Mouse (Mus musculus) frontal cortex, postnatal 14 days (tissue): ENCODE measurements around the gene Aplf.
"Not testable (repeated sequence)": the region's sequence is repeated elsewhere in the genome, so short reads cannot be mapped to it uniquely, and the experiment has no call there.

ENCODE experiments used
- DNase-seq, 2 experiments: peaks; one replicate each; pipeline ENCODE4 v3.0.0; 2022; ENCODE audit warnings: low spot score in 2 of 2

Gene Aplf

DNA sequence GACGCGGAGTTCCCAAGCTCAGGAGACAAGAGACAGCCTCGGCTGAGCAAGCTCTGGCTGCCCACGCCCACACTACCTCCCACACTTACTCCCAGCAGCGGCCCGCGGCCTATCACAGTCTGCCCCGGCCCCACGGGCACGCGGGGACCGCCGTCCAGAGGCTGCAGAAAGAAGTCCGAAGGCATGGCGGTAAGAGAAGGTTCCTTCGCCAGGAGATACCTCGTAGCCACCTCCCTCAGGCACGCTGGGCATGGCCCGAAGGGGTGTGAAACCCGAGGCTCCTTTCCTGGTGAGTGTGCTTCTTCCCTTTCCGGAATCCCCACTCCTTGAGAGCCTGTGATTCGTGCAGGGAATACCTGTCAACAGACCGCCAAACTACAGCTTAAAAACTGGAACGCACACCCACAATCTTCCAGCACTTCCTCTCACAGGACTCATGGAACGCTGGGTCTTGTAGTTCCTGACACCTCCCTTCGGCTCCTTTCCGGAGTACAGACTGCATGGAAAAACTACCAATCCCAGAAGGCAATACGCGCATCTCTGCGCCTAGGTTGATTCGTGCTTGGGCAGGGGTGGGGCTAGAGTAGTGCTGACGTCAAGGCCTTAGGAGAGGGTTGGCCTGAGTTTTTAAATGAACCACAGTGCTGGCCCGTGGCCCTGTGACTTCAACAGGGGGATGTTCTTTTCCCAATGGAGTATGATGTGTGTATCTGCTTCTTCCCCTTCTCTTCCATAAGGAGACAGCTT is at the start of gene Aplf:
Gene Aplf (minus strand): TSS at position 423 of the 747 bp plus-strand sequence.
- peak; percentile 83 to 87 for DNase-seq

DNA sequence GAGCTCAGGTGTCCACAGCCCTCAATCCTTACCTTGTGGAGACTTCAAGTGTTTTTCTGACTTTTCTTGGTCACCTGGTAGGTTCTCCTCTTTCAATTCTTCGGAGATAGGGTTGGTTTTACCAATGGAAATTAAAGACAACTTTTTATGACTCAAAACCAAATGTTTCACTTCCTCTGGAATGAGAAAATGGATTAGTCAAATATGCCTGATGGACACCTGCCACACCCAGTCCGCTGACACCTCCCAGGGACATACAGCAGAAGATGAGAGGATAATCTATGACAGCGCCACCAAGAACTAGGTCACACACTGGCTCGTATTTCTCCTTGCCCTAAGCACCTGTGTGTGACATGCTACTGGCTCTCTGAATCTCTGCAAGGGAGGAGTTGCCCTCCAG is 42.1 kb upstream of the Aplf start:
- DNase-seq: no peak

DNA sequence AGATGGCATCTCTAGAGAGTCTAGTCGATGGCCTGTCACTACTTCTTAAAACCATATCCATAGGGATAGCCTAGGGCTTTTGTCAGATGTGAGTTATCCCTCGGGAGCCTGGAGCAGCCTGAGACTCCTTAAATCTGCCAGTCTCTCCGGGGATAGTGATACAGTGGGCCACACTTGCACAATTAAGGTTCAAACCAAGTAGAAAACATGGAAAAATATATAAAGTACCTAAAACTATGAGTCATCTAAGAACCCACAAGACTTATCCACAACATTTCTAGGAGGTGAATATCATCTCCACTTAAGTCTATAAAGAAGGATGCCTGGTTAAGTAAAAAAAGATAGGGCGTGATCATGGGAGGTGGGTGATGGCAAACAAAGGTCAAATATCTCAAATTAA is 40.3 kb upstream of the Aplf start:
- no peak for DNase-seq

DNA sequence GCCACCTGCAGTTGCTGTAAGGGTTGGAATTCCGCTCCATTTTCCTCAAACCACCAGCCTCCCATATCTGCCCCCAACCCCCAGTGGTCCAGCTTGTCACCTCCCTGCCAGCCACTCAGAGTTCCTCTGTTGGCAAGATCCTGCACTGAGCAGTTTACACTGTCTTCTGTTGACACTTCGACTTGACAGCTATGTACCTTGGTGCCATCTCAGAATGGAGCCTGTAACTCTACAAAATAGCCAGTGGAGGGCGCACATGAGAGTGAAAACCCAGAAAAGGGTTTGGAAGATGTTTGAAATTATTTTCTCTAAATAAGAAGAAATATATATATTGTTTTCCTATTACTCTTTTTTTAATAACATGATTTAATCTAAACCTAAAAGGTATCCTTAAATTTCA is 34.3 kb upstream of the Aplf start:
- no peak for DNase-seq

DNA sequence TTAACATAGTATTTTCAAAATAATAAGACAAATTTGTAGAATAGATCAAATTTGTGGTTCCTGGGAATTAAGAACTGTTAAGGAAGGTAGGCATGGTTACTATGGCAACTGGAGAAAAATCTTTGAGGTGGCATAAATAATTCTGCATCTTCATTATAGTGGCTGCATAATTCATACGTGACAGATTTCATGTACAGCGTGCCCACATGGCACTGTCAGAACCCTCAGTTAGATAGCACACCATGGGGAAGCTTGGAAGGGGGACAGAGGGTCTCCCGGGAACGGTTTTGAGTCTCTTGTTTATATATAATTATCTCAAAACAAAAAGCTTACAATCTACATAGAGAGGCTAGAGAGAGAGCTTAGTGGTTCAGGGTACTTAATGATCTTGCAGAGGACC is 24.6 kb upstream of the Aplf start:
- DNase-seq: no peak

DNA sequence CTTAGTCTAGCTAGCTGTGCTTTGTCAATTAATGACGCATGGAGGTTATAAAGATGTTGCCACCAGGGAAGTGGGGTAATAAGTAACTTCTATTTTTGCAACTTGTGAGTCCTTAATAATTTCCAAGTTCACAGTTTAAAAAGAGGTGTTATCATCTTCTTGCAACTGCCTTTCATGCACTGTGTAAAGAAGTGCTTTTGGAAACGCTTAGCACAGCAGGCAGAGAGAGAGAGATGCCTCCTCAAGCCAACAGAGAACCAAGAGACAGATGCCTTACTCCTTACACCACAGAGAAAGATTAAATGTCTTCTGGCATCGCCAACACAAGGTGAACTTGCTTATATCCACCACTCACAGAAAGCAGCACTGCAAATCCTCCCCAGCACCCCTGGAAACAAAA is 24.0 kb upstream of the Aplf start:
- DNase-seq: no peak

DNA sequence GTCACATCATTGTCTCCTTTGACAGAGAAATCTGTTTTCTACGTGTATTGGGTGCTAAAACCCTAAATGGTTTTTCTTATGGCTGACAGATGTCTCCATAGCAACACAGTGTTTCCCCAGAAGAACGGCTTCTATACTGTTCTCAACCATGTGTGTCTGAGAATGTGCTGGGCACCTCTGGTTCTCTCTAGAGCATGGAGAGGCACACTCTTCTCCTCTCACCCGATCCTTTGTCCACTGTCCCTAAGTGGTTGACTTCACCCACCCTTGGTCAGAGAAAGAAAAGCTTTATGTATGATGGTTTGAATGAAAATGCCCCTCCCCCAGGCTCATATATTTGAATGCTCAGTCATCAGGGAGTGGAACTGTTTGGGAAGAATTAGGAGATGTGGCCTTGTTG is 8.4 kb upstream of the Aplf start:
- DNase-seq: no peak

DNA sequence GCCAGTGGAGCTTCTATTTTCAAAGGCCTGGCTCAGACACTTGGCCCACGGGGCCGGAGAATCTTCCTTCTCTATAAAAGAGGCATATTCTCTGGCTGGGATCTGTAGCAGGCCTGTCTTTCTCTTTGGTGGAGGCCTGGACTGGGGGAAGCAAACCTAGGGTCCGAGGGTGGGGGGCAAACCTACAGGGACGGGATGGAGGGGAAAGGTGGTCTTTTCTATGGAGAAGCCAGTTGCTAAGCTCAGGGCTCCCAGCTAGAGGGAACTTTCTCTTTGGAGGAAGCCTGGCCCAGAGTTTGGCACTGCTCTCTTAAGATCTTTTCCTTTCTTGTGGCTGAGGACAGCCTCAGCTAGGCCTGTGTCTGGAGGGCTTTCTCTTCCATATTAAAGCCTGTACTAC is 668 bp upstream of the Aplf start:
- no peak for DNase-seq

DNA sequence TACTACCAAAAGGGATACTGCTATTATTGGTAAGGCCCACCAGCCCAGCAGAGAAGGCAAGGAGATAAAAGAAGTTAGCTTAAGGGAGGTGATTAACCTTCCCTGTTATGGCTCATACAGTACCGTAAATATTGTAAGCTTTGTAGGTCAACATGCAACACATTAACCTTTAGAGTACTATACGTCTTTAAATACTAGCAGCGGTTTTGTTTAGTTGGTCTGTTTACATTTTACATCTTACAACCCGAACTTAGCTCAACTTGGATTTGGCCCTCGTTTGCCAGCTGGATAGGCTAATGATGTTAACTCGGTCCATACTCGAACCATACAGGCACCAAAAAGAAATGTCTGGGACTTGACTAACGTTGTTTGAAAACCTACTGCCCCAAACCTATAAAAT is 640 bp downstream of the Aplf start:
- no peak for DNase-seq

DNA sequence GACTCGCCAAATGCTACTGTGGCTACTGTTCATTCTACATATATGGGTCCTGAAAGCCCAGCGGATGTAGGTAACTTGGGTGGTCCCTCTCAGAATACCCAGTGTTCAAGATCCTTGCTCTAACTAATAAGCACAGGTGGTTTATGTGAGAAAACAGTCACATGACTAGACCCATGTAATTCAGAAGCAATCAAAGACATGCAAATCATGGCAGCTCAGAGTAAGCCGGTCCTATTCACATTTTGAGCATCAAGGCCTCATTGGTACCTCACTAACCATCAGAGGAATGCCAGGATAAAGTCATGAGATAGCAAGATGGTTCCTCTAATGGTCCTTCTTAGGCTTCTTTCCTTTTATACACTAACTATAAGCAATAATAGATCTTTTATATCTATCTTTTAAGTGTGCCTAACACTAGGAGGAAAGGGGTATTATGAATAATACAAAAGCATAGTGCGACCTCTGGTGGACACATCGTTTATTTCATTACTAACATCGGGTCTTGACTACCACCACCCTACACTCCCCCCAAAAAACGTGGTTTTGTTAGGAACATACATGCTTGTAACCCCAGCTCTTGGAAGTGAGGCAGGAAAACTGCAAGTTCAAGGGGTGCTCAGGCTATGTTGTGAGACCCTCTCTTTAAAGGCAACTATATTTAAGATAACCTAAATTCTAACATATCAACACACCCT is 2.0 kb downstream of the Aplf start:
- peak in 1 of 2 experiments; percentile 23 for DNase-seq

DNA sequence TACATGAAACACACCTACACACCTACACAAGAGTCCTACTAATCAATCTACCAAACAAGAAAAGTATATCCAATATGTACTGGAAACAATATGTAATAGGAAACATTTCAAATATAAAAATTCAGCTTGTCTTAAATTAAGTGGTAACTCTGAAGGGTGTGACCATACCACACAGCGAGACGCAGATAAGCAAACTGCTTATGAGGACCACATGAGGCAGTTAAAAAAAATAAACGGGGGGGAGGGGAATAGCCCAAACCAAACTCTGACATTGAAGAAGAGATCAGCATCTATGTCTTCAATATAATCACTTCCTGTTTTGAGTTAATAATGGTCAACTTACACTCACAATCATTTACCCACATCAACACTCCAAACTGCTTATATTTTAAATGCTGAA is 3.3 kb downstream of the Aplf start:
- DNase-seq: no peak

DNA sequence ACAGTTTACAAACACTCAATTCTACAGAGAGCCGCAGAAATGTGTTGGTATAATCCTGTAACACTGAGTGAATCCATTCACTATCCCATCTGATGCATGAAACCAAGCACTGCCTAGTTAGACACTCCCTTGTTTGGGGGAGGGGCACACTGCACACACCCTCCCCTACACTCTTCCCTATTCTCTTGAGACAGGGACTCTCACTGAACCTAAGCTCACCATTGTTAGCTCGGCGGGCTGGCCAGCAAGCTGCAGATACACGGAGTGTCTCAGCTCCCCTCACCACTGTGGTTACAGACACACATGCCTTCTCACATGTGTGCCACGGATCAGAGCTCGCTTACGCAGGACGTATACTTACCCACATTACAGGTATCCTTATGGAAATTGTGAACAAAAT is 4.2 kb downstream of the Aplf start:
- no peak for DNase-seq

DNA sequence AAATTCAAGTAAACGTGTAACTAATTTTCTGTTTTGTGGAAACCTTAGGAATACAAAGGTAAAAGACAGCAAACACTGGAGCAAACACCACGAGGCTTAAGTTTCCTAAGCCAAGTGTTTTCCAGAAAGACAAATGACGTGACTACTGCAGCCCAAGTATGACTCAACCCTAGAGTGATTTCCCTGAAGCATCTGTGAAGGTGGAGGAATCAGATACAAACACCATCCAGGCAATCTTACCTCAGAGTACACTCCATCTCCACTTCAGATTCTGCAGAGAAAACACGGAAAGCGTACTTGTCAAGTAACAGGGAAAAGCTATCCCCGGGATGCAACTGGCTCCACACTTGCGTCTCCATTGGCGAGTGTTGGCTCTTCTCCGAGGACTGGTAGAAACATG is 8.5 kb downstream of the Aplf start:
- no peak for DNase-seq

DNA sequence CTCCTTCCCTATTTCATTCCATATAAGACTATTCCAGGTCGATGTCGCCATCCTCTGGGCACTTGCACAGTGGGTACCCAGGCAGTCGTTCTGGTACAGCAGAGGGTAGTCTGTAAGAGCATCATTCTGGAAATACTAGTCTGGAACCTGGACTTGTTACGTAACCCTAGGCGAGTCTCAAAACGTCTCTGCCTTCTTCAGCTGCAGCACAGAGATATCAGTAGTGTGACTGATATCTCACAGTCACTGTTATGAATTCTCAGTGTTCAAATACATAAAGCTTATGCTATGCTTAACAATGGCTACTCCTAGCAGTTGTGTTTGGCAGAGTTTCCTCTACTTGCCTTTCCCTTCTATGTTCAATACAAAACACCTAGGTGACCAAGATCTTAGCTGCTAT is 9.8 kb downstream of the Aplf start:
- no peak for DNase-seq

DNA sequence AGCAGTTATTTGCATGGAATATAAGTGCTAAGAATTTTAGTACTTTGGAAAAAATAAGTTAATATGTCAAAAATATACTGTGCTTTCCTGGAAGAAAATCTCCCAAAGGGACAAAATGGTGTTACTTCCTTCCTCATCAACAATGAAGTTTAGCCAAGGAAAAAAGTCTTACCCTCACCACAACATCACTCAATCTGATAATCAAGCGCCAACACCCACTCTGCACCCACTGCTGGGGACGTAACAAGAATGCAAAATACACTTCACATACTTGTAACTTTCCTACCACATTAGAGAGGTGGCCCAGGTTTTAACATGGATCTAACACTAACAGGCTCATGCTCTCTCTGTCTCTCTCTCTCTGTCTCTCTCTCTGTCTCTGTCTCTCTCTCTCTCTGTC is 10.3 kb downstream of the Aplf start:
- DNase-seq: no peak

DNA sequence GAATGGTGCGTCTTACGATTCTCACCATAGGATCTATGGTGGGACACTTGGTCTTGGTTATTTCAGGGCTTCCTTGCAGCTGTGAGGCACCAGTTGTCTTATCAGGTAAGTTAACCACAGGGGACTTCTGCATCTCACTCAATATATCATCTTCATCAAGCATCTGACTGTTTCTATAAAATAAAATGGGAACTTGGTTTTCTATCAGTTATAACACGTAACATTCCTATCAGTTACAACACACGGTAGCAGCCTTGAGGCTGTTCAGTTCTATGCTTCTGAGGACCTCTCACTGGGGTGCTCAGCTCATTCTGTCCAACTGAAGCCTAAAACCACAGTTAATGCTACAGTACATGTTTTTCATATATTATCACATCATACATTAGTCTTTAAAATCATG is 13.2 kb downstream of the Aplf start:
- DNase-seq: no peak

DNA sequence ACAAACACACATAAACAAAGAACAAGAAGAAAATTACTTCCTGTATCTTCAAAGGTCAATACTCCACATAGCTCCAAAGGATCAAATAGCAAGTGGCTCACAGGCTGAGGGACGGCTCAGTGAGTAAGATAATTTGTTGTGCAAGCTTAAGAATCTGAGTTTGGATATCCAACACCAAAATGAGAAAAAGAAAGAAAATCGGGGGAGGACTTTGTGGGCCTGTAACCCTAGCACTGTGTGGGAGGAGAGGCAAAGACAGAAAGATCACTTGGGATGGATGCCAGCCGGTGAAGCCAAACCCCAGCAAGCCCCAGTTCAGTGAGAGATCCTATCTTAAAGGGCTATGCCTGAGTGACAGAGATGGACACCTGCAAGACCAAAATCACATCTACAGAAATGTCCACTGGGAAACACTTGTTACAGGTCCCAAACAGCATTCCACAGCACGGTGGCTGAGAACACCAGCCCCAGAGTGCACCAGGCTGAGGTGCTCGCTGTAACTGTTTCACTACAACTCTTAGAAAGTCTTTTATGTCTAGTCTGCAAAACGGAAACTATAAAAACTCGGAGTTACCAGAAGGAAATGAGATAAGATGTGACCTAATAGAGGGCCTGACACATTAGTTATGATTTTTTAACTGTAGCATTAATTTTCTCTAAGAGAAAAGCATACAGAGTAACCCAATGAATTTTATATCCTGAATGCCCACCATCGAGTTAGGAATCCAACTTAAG is 17.9 kb downstream of the Aplf start:
- no peak for DNase-seq

DNA sequence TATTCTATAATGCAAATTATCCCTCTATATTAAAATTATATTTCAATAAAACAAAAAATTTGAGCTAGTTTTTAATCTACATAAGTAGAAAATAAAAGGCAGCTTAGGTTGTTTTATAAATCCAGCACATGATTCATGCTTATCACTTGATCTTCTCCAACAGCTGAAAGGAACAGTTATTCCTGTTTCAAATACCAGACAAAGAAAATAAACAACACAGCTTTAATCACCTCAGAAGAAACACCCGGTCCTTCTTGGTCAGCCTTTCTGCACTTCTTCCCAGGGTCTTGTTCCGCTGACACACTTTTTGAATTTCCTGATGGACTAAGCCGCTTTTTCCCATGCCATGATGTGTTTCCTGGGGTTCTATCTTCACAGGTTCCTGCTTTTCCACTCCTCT is 18.5 kb downstream of the Aplf start:
- DNase-seq: no peak

DNA sequence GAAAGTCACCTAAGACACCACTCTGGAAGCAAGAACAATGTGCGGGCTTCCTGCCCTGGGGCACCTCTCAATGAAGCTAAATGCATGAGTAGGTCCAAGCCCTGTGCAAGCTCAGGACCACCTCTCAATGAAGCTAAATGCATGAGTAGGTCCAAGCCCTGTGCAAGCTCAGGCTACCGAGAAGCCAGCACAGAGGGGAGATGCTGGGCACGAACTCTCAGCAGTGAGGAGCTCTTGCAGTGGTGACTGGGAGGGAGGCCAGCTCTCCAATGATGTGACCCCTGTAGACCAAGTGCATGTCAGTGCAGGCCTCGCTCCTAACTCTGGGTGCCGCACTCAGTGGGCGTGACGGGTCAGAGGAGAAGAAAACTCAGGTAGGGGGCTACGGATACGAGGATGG is 19.3 kb downstream of the Aplf start:
- DNase-seq: no peak

DNA sequence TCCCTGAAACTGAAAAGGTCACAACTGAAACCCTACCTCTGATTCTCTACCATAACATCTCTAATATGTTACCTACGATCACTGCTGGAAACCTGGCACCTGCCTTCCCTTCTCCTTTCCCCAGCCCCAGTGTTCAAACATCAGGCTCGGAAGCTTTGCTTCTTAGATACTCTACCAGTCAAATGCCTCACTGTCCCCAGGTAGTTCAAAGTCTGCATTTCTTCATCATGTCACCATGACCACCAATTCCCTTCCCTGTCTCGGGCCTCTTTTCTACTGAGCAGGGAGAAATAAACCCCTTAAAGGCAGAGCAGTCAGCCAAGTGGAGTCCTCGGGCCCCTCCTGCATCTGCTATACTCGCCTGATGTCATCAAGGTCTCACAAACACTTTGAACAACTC is 20.2 kb downstream of the Aplf start:
- DNase-seq: no peak

DNA sequence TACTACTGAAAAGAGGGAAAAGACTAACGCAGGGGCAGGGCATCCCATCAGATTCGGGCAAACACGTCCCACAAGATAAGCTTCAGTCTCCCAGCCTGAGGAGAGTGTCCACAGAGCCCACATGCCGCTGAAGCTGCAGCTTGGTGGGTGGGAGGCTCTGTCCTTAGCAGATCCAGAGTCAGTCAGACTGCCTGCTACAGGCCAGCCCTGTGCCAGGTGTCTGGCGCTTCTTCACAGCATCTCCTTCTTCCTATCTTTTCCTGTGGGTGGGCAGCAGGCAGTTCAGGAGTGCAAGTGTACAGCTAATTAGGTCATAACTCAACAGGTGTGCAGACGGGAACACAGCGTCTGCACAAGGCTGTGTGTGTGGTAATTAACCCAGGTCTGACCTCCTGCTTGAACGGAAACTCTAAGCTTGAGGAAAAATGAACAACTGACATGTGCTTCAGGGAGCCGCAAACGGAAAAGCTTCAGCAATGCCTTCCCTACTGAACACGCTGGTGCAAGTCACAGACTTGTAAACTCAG is 33.8 kb downstream of the Aplf start:
- DNase-seq: no peak

DNA sequence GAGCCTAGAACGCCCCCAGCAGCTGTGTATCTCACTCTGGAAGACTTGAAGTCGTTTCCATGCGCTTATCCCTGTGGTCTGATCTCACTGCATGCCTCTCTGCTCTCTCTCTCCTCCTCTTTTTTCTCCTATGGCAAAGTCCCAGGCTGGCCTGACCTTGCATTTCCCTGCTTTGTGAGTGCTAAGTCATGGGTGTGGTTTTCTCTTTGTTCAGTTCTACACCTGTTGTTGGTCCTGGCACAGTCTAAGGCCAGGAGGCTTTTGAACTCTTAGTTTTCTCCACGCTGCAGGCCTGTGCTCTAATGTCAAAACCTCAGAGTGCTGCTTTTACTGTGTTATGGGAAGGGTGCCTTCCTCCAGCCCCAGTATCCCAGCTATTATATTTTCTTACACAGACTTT is 39.8 kb downstream of the Aplf start:
- DNase-seq: no peak

DNA sequence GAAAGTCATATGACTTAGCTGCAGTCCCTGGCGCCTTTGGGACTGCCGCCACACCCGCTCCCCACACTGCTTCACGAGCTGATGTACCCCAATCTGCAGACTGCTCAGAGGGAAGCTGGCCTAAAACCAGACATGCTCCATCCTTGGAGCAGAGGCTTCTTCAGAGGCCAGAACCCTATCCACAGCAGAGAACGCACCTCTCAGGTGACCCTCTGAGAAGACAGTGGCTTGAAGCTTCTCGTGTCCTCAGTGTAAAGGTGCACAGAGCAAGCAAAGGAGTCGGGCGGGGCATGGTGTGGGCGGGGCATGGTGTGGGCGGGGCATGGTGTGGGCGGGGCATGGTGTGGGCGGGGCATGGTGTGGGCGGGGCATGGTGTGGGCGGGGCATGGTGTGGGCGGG is 43.1 kb downstream of the Aplf start:
- not testable (repeated sequence) for DNase-seq
